Mouse (Mus musculus) liver, embryonic 14 days (tissue): ENCODE measurements around the gene Olfr873. TPM values are rescaled to one million over a fixed set of nuclear protein-coding genes. Genes with fewer than 3 reads are reported as not detected.

Experiments used
- polyA plus RNA-seq: library from polyadenylated mRNA; depleted of rRNA; stranded (reverse); fragments of >200 nt; gene quantifications from 2 replicates; pipeline ENCODE4 v1.2.3, GENCODE M21; 2012; rRNA removed

Gene Olfr873
- not detected in 2 replicates for polyA plus RNA-seq

DNA sequence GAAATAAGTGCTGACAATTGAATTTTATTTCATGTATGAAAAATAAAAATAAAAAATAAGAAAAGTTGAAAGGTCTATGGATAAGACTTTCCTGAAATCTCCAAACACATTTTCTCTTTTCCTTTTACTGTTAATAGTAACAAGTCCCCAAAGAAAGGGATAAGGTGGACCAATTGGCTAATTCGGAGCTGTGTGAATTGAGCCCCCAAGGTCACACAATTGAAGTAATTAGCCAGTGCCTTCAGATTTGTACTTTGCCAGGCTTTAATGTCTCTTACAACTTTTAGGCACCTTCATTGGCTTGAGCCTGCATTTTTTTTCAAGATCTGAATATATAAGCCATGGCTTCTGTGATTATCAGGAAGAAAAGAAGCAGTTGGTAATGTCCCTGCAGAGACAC lies at the start of gene Olfr873:
TSS of gene Olfr873 (plus strand) at position 301 of the 400 bp plus-strand sequence.

DNA sequence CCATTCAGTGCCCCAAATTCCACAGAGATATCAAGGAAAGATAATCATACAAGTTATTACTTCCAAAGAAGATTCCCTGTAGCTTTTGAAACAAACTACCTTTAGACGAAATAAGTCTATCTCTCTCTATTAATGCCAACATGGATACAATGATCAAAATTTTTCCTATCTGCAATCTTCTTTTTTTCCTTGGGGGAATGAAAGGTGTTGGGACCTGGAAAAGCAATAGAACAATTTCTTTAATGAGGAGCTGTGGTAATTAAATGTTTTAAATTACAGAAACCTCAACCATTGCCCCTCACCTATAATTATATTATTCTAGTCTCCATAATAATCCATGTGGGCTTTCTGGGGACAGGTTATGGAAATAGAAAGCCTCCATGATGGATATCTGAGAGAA lies 16.3 kb upstream of the Olfr873 start, which contains the start of gene Olfr39:
TSS of gene Olfr39 (plus strand) at position 301 of the 400 bp plus-strand sequence.

DNA sequence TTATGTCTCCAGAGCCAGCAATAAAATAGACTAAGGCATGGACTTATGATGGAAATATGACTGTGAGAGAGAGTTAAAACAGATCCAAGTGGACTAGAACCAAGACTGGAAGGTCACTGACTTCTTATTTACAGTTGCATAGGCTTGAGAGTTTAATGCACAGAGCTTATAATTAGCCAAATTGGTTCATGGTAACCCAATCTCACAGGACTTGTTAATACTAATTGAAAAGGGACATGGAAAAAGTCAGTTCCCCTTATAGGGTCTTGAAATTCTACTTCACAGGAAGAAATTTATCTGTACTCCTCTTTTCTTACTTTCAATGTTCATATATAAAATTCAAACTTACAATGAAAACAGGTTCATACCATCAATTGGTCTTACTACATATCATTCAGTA lies 37.7 kb downstream of the Olfr873 start, which contains the start of gene Olfr18:
TSS of gene Olfr18 (minus strand) at position 101 of the 400 bp plus-strand sequence.

Other genes with a start within 250 kb of the Olfr873 start
- not detected in 2 replicates for gene Olfr867, start 241.0 kb upstream of the Olfr873 start, polyA plus RNA-seq
- not detected in 2 replicates for gene Olfr868, start 199.9 kb upstream of the Olfr873 start, polyA plus RNA-seq
- gene Olfr869, start 169.5 kb upstream of the Olfr873 start, polyA plus RNA-seq, result not detected in 2 replicates
- gene Olfr870, start 124.5 kb upstream of the Olfr873 start, polyA plus RNA-seq, result not detected in 2 replicates
- not detected in 2 replicates for gene Olfr871, start 86.3 kb upstream of the Olfr873 start, polyA plus RNA-seq
- not detected in 2 replicates for gene Olfr872, start 61.4 kb upstream of the Olfr873 start, polyA plus RNA-seq
- gene Olfr39, start 16.2 kb upstream of the Olfr873 start, polyA plus RNA-seq, result not detected in 2 replicates
- gene Olfr18, start 37.6 kb downstream of the Olfr873 start, polyA plus RNA-seq, result not detected in 2 replicates
- gene Zfp560, start 86.6 kb downstream of the Olfr873 start, polyA plus RNA-seq, result 4.9 and 5.4 TPM in 2 replicates
- 1.7 and 2.1 TPM in 2 replicates for gene Zfp26, start 161.6 kb downstream of the Olfr873 start, polyA plus RNA-seq
- gene Zfp426, start 194.2 kb downstream of the Olfr873 start, polyA plus RNA-seq, result 3.9 and 5.0 TPM in 2 replicates
- gene Zfp266, start 222.9 kb downstream of the Olfr873 start, polyA plus RNA-seq, result 4.9 and 5.8 TPM in 2 replicates